Mouse (Mus musculus) limb, embryonic 13.5 days (tissue): ENCODE measurements at regions not wholly inside any gene's neighbourhood (a gene's known extent, or its start where the extent isn't known, plus 50 kb on each side); places are given as distances from the start of the nearest gene placed in this dataset.
"Not testable (repeated sequence)": the region's sequence is repeated elsewhere in the genome, so short reads cannot be mapped to it uniquely, and the experiment has no call there.

ENCODE experiments used
- ATAC-seq: fragments of 200-750 bp; cut with Nextera tagmentation; 2 replicates; pipeline ENCODE4 v1.8.0; 2017; ENCODE audit warnings: low read depth, moderate number of reproducible peaks, moderate TSS enrichment; ENCODE audit not compliant: low FRiP score
- H3K27ac ChIP-seq: fragments of 300-500 bp; sonication (generic); 2 replicates; pipeline ENCODE4 v1.5.1; 2015; ENCODE audit warnings: inconsistent platforms, mild to moderate bottlenecking, moderate library complexity
- H3K27me3 ChIP-seq: fragments of 300-500 bp; sonication (generic); 2 replicates; pipeline ENCODE4 v1.6.1; 2015; ENCODE audit warnings: mild to moderate bottlenecking, inconsistent platforms
- H3K36me3 ChIP-seq: fragments of 300-500 bp; sonication (generic); 2 replicates; pipeline ENCODE4 v1.6.1; 2015; ENCODE audit warnings: inconsistent platforms, mild to moderate bottlenecking, moderate library complexity
- H3K4me1 ChIP-seq: fragments of 300-500 bp; sonication (generic); 2 replicates; pipeline ENCODE4 v1.6.1; 2015; ENCODE audit warnings: inconsistent platforms
- H3K4me2 ChIP-seq: fragments of 300-500 bp; sonication (generic); replicated peaks from 2 replicates; pipeline ENCODE4 v1.6.1; 2015; ENCODE audit warnings: inconsistent platforms, mild to moderate bottlenecking, moderate library complexity
- H3K4me3 ChIP-seq: fragments of 300-500 bp; sonication (generic); 2 replicates; pipeline ENCODE4 v1.5.1; 2015; ENCODE audit warnings: moderate library complexity, mild to moderate bottlenecking, inconsistent platforms
- H3K9ac ChIP-seq: fragments of 300-500 bp; sonication (generic); 2 replicates; pipeline ENCODE4 v1.6.1; 2015; ENCODE audit warnings: mild to moderate bottlenecking, inconsistent platforms
- H3K9me3 ChIP-seq: fragments of 300-500 bp; sonication (generic); 2 replicates; pipeline ENCODE4 v1.6.1; 2016; ENCODE audit warnings: inconsistent platforms
- WGBS: fragments of 180-500 bp; shearing (Covaris S2); methylation state at CpG from one replicate; pipeline ENCODE4 v1.1.7; 2015; 5-methylcytosine and 5-hydroxymethylcytosine counted together

DNA sequence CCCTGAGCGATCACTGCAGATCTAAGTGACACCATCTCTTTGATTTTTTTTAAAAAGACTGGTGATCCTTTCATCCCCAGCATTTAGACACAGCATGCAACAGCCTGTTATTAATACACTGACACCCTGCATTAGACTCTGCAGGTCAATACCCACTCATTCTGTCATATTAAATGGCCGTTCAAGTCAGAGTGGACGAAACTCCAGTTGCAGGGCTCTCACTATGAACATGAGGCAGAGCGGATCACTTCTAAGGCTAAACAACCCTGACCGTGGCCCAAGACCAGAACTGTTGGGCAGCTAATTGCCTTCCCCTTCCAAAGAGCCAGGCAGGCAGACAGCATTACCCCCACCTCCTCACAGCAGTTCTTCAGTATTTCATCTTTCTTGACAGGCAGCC lies 168.6 kb upstream of the Tenm4 start:
- ATAC-seq: no peak
- no peaks in the 10 kb centered on the region for H3K27me3 ChIP-seq
- H3K36me3 ChIP-seq: no peaks in the 10 kb centered on the region
- H3K9me3 ChIP-seq: no peaks in the 10 kb centered on the region
- H3K9ac ChIP-seq: no peak overlapping the region
- H3K4me3 ChIP-seq: no peak overlapping the region
- no peaks in the 10 kb centered on the region for H3K4me1 ChIP-seq
- H3K4me2 ChIP-seq: no peak overlapping the region
- H3K27ac ChIP-seq: no peak overlapping the region
- 74% methylated on average over 5 of the region's 5 CpGs for WGBS

DNA sequence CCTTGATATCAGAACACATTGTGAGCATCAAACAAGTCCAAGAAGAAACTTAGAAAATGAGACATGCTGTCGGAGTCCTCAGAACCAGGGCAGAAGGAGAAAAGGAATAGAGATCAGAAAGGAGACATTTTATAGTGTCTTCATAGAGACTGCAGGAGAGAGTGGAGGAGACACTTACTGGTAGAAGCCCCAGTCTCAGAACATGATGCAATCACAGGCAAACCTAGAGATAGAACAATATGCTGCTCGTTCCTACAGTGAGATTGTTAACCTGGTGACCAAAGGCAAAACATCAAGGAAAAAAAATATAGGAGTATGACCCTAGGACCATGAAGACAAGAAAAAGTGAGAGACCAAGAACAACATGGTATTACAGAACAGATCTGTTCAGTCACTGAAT lies 164.7 kb upstream of the Tenm4 start:
- H3K4me2 ChIP-seq: no peak overlapping the region
- no peak overlapping the region for H3K9ac ChIP-seq
- H3K36me3 ChIP-seq: no peaks in the 10 kb centered on the region
- no peaks in the 10 kb centered on the region for H3K27me3 ChIP-seq
- no peak for ATAC-seq
- H3K27ac ChIP-seq: no peak overlapping the region
- no peak overlapping the region for H3K4me3 ChIP-seq
- H3K4me1 ChIP-seq: no peaks in the 10 kb centered on the region
- WGBS: 85% methylated on average over 2 of the region's 2 CpGs
- H3K9me3 ChIP-seq: no peaks in the 10 kb centered on the region

DNA sequence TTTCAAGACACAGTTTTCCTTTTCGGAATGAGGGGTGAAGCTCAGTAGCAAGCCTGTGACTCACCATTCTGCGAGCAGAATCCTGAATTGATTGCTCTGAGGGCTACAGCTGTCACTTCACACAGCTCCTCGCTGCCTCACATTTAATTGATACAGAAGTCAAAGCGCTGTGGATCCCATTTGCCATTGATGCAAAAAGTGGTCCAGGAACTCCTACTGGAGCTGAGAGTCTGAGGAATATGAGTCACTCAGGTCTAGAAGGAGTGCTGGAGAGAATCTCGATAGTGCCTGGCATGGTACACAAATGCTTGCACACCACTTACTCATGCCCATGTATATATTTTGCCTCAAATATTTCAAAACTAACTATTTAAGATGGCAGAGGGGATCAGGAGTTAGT lies 158.0 kb upstream of the Tenm4 start:
- H3K4me2 ChIP-seq: no peak overlapping the region
- WGBS: 83% methylated on average over 5 of the region's 5 CpGs

DNA sequence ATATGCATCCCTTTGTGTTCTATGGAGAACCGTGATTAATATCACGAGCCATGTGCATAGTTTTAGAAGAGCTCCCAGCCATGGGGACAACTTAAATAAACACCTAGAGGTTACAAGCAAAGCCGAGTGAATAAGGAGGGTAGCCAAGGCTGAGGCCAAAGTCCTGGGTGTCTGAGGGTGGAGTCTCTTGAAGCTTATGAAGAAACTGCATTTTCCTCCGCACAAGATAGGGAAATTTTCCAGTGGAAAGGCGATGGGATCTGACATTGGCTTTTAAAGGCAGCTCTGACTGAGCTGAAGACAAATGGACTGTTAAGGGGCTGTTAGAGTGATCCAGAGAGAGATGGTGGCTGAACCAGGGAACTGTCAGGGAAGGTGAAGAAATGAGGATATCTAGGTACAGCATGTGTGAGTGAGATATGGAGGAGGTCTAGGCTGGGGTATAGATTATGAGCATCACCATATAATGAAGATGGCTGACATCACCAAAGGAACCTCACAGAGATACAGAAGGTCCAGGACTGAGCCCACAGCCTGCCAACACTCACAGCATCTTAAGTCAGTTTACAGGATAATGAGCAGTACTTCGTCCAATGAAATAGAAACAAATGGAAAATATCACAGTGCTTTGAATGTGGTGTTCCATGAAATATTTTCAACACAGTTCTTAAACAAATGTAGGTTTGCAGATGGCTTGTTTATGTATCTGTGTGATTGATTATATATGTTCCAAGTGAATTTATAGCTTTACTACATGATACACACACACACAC lies 153.7 kb upstream of the Tenm4 start:
- Histone ChIP-seq H3K4me1 (no peaks in the 10 kb centered on the region), H3K9ac (no peak overlapping the region), H3K4me2 (no peak overlapping the region), H3K36me3 (no peaks in the 10 kb centered on the region), H3K27me3 (no peaks in the 10 kb centered on the region), H3K9me3 (no peaks in the 10 kb centered on the region), H3K27ac (no peak overlapping the region), H3K4me3 (no peak overlapping the region)
- ATAC-seq: no peak
- WGBS: 84% methylated on average over 6 of the region's 6 CpGs

More for the DNA sequence above, 158.0 kb upstream of the Tenm4 start:
- Histone ChIP-seq H3K36me3 (no peaks in the 10 kb centered on the region), H3K27ac (no peak overlapping the region), H3K4me3 (no peak overlapping the region), H3K4me1 (no peaks in the 10 kb centered on the region), H3K27me3 (no peaks in the 10 kb centered on the region), H3K9ac (no peak overlapping the region), H3K9me3 (no peaks in the 10 kb centered on the region)
- no peak for ATAC-seq

DNA sequence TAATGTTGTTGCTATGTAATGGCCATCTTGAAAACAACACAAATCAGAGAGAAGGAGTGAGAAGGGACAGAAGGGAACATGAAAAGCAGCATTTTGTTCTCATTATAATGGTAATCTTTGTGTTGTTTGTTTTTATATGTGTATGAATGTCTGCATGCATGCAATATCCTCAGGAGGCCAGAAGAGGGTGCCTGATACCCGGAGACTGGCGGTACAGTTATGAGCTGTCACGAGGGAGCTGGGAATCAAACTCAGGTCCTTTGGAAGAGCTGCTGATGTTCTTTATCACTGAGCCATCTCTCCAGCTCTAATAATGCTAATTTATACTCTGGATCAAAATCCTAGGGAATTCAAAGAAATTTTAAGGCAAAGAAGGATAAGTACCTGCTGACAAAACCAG lies 147.0 kb upstream of the Tenm4 start:
- Histone ChIP-seq H3K9ac (no peak overlapping the region), H3K9me3 (no peaks in the 10 kb centered on the region), H3K4me3 (no peak overlapping the region), H3K27ac (no peak overlapping the region), H3K36me3 (no peaks in the 10 kb centered on the region), H3K4me1 (no peaks in the 10 kb centered on the region), H3K27me3 (no peaks in the 10 kb centered on the region), H3K4me2 (no peak overlapping the region)
- ATAC-seq: no peak
- WGBS: 92% methylated on average over 3 of the region's 3 CpGs

DNA sequence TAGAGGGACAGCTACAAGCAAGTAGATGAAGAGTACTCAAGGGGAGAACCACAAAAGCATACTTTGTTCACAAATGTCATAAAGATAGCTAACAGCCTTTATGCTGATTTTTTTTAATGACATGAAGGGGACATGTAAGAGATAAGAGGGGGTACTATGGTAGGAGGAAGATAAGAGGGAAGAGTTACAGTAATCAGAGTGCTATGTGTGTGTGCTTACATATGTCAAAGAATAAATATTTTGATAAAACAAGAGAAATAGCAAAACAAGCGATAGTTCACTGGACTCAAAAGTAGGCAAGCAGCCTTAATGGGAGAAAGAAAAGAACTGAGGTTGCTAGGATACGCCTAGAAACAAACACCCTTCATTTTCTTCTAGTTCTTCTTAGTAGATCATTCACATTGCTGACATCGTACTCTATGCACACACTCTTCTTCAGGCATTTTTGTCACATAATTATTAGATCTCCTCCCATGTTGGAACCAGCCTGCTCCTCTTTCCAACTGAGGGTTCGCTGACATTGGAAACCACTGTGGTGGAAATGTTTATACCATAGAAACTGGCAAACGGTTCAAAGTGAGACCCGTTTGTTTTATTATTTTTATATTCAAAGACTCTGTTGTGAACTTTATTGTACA lies 144.1 kb upstream of the Tenm4 start:
- Histone ChIP-seq H3K36me3 (no peaks in the 10 kb centered on the region), H3K9ac (no peak overlapping the region), H3K4me3 (no peak overlapping the region), H3K4me1 (no peaks in the 10 kb centered on the region), H3K4me2 (no peak overlapping the region), H3K9me3 (no peaks in the 10 kb centered on the region), H3K27ac (no peak overlapping the region), H3K27me3 (no peaks in the 10 kb centered on the region)
- no peak for ATAC-seq
- WGBS: 87% methylated on average over 6 of the region's 6 CpGs

DNA sequence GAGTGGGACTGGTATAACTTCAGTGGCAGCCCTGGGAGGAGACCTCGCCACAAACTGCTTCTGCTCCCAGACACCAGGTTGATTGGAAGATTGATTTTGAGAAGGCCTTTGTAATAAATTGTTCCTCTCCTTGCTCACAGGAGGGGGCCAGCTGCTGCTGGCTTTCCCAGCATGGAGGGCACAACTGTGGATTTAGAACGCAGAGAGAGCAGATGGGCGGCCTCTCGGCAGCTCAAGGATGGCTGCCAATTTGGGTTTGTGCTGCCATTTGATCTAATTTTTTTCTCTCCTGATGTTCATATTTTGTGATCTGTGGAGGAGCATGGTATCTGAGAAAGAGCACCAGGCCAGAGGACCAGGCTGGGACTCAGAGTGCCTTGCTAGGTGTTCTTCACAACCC lies 137.4 kb upstream of the Tenm4 start:
- ATAC-seq: no peak
- no peaks in the 10 kb centered on the region for H3K4me1 ChIP-seq
- no peaks in the 10 kb centered on the region for H3K9me3 ChIP-seq
- H3K9ac ChIP-seq: no peak overlapping the region
- no peaks in the 10 kb centered on the region for H3K36me3 ChIP-seq
- no peak overlapping the region for H3K4me2 ChIP-seq
- H3K27me3 ChIP-seq: no peaks in the 10 kb centered on the region
- no peak overlapping the region for H3K27ac ChIP-seq
- 73% methylated on average over 4 of the region's 4 CpGs for WGBS
- no peak overlapping the region for H3K4me3 ChIP-seq

DNA sequence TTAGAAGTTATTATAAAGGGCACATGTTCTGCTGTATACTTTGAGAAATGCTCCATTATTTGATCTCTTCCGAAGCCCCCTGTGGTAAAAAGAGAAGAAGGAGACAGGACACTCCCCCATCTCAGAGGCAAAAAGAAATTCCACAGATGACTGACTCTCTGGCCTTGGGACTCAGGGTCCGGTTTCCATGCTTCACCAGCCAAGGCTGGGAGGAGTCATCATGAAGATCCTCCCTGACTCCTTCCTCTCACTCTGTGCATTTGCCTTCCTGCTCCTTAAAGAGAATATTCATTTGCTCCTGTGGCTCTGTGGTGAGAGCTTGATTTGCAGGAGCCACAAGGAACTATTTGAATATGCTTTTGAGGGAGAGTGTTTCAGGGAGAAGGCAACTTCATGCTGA lies 135.6 kb upstream of the Tenm4 start:
- no peaks in the 10 kb centered on the region for H3K27me3 ChIP-seq
- H3K9ac ChIP-seq: no peak overlapping the region
- no peaks in the 10 kb centered on the region for H3K9me3 ChIP-seq
- no peak overlapping the region for H3K4me2 ChIP-seq
- WGBS: 59% methylated on average over 2 of the region's 2 CpGs
- H3K4me1 ChIP-seq: no peaks in the 10 kb centered on the region
- H3K36me3 ChIP-seq: no peaks in the 10 kb centered on the region
- no peak overlapping the region for H3K27ac ChIP-seq
- no peak for ATAC-seq
- no peak overlapping the region for H3K4me3 ChIP-seq

DNA sequence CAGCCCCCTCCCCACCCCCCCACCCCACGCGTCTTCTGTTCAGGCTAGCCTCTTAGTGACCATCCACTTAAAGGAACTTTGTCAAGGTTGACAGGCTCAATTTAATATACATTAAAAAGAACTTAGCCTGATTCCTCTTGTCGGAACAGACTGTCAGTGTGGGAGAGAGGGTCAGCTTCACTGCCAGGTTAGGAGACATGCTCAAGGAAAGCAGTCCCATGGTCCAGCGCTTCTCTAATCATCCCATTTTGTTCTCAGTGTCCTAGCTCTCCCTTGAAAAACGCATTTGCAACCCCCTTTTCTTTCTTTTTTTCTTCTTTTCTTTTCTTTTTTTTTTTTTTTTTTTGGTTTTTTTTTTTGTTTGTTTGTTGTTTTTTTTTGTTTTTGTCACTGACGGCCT lies 131.4 kb upstream of the Tenm4 start:
- H3K36me3 ChIP-seq: no peaks in the 10 kb centered on the region
- H3K27ac ChIP-seq: no peak overlapping the region
- no peak overlapping the region for H3K9ac ChIP-seq
- 74% methylated on average over 6 of the region's 6 CpGs for WGBS
- no peak for ATAC-seq
- peaks cover 3% of the 10 kb centered on the region; the same call in 1 of the 2 replicates for H3K9me3 ChIP-seq
- H3K4me1 ChIP-seq: no peaks in the 10 kb centered on the region
- no peaks in the 10 kb centered on the region for H3K27me3 ChIP-seq
- H3K4me3 ChIP-seq: no peak overlapping the region
- no peak overlapping the region for H3K4me2 ChIP-seq

DNA sequence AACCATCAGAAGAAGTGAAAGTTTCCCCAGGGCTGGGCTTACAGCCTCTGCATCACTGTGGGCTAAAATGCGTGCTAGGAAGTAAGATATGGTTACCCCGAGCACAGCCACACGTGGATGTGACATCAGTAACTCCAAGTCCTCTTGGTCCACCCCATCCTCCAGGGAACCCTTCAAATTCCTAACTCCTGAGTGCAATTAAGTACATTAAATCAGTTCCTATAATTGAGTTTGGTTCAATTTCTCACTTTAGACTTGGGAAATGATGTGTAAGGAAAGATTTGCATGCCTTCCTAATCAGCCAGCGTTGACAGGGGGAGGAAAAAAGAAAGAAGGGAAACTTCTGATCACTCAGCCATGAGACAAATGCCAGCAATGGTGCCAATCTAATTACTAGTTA lies 129.2 kb upstream of the Tenm4 start:
- Histone ChIP-seq H3K36me3 (no peaks in the 10 kb centered on the region), H3K4me3 (no peak overlapping the region), H3K27me3 (no peaks in the 10 kb centered on the region), H3K9ac (no peak overlapping the region), H3K4me1 (no peaks in the 10 kb centered on the region), H3K27ac (no peak overlapping the region), H3K9me3 (peaks cover 6% of the 10 kb centered on the region; the same call in 1 of the 2 replicates), H3K4me2 (no peak overlapping the region)
- no peak for ATAC-seq
- 76% methylated on average over 4 of the region's 4 CpGs for WGBS

DNA sequence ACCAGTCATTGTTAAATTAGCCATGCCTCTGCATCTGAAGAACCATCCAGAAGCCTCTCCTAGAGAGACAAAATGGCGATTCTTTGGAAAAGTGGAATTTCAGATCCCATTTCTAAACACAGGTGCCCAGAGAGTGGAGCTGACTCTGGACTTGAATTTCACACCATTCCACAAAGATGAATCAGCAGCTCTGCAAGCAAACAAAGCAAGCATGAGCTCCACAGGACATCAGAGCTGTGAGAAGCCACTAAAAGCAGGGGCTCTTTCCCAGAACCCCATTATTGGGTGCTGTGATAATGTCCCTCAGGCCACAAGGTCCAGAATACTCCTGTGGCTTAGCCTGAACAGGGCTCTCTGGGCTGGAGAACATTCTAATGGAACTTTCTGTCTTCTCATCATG lies 119.4 kb upstream of the Tenm4 start:
- no peak for ATAC-seq
- no peaks in the 10 kb centered on the region for H3K27me3 ChIP-seq
- H3K36me3 ChIP-seq: no peaks in the 10 kb centered on the region
- no peak overlapping the region for H3K27ac ChIP-seq
- H3K4me1 ChIP-seq: no peaks in the 10 kb centered on the region
- no peak overlapping the region for H3K9ac ChIP-seq
- no peak overlapping the region for H3K4me3 ChIP-seq
- WGBS: 90% methylated on average over 1 of the region's 1 CpGs
- no peak overlapping the region for H3K4me2 ChIP-seq
- H3K9me3 ChIP-seq: peaks cover 8% of the 10 kb centered on the region

DNA sequence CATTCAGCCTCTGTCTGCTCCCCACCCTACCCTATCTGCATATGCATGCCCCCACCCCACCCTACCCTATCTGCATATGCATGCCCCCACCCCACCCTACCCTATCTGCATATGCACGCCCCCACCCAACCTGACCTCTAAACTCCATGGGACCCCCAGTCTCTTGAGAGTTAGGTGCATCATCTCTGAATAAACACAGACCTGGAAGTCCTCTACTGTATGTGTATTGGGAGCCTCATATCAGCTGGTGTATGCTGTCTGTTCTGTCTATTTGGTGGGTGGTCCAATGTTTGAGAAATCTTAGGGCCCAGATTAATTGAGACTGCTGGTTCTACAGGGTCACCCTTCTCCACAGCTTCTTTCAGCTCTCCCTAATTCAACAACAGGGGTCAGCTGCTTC lies 109.4 kb upstream of the Tenm4 start:
- WGBS: 56% methylated on average over 1 of the region's 1 CpGs
- H3K27me3 ChIP-seq, ATAC-seq: not testable (repeated sequence)

DNA sequence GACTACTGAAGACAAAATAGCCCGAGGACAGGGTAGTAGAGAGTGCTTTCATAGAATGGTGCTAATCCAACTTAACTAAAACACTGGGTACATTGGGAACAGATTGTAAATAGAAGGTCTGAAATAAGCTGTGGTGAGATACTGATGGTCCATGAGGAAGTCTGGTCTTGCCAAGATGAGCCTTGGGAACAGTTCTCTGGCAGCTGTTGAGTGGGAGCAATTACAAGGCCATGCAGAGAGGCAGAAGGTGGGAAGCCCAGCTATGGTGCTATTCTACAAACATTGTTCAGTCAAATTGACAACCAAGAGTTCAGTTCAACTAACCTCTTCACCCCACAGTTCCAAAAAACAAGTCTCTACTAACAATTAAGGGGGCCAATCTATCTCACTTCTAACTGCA lies 92.5 kb upstream of the Tenm4 start:
- H3K4me3 ChIP-seq: no peak overlapping the region
- ATAC-seq: no peak
- H3K27me3 ChIP-seq: no peaks in the 10 kb centered on the region
- no peaks in the 10 kb centered on the region for H3K9me3 ChIP-seq
- no peak overlapping the region for H3K27ac ChIP-seq
- H3K4me2 ChIP-seq: no peak overlapping the region
- peaks cover 2% of the 10 kb centered on the region; the same call in 1 of the 2 replicates for H3K4me1 ChIP-seq
- no peaks in the 10 kb centered on the region for H3K36me3 ChIP-seq
- 84% methylated on average over 1 of the region's 1 CpGs for WGBS
- H3K9ac ChIP-seq: no peak overlapping the region

More for the DNA sequence above, 109.4 kb upstream of the Tenm4 start:
- not testable (repeated sequence) for H3K4me2 ChIP-seq, H3K27ac ChIP-seq, H3K4me1 ChIP-seq, H3K9me3 ChIP-seq, H3K36me3 ChIP-seq, H3K9ac ChIP-seq, H3K4me3 ChIP-seq
